Mouse (Mus musculus) heart, embryonic 13.5 days (tissue): ENCODE measurements around the gene Ugt2b5. TPM values are rescaled to one million over a fixed set of nuclear protein-coding genes. Genes with fewer than 3 reads are reported as not detected.

Source experiments
- polyA plus RNA-seq: library from polyadenylated mRNA; unstranded; fragments of >200 nt; fragmentation: Nextera tagmentation; extraction: Ambion mirVana; gene quantifications from 2 replicates; pipeline ENCODE4 v1.2.1, GENCODE M21; 2015

The Ugt2b5 gene
- polyA plus RNA-seq, 1 experiment from 2014 or later: not detected

Other genes with a start within 250 kb of the Ugt2b5 start
- 0.11 and 1.9 TPM in 2 replicates for gene Ugt2b34, start 233.4 kb downstream of the Ugt2b5 start, polyA plus RNA-seq
- gene Ugt2b1, start 213.8 kb downstream of the Ugt2b5 start, polyA plus RNA-seq: not detected in 2 replicates
- not detected in 2 replicates for gene Ugt2b35, start 139.5 kb downstream of the Ugt2b5 start, polyA plus RNA-seq
- gene Ugt2b36, start 47.8 kb downstream of the Ugt2b5 start, polyA plus RNA-seq: 0.46 TPM in 1 of 2 replicates, not detected in the other
- gene Ugt2b37, start 114.5 kb upstream of the Ugt2b5 start, polyA plus RNA-seq: not detected in 2 replicates
- not detected in 2 replicates for gene Ugt2a3, start 196.9 kb upstream of the Ugt2b5 start, polyA plus RNA-seq